Mouse (Mus musculus) kidney, postnatal 25 days (tissue): ENCODE measurements at regions not wholly inside any gene's neighbourhood (a gene's known extent, or its start where the extent isn't known, plus 50 kb on each side); places are given as distances from the start of the nearest gene placed in this dataset.
"Not testable (repeated sequence)": the region's sequence is repeated elsewhere in the genome, so short reads cannot be mapped to it uniquely, and the experiment has no call there.

Experiments used
- DNase-seq, 2 experiments: peaks; one replicate each; pipeline ENCODE4 v3.0.0; 2021; ENCODE audit warnings: mixed read lengths in 2 of 2

- not testable (repeated sequence) for DNase-seq
Measured at GRCm38 (mm10) chr13:66715191-66716161, 189.2 kb upstream of the Gm10767 start.

- not testable (repeated sequence) for DNase-seq
Measured at GRCm38 (mm10) chr13:66711010-66711409, 193.7 kb upstream of the Gm10767 start.

- not testable (repeated sequence) for DNase-seq
Measured at GRCm38 (mm10) chr13:66697983-66698535, 206.7 kb upstream of the Gm10767 start.

- DNase-seq: not testable (repeated sequence)
Measured at GRCm38 (mm10) chr13:66680766-66681165, 223.9 kb upstream of the Gm10767 start.

GRCm38 (mm10) chr13:66642245-66642644 is 201.3 kb upstream of the 2410141K09Rik start:
- not testable (repeated sequence) for DNase-seq

GRCm38 (mm10) chr13:66625761-66626160 is 184.8 kb upstream of the 2410141K09Rik start:
- peak in 1 of 2 experiments; percentile 29 for DNase-seq

- DNase-seq: peak; percentile 43 to 50
Measured at GRCm38 (mm10) chr13:66586041-66586440, 145.1 kb upstream of the 2410141K09Rik start.

DNA sequence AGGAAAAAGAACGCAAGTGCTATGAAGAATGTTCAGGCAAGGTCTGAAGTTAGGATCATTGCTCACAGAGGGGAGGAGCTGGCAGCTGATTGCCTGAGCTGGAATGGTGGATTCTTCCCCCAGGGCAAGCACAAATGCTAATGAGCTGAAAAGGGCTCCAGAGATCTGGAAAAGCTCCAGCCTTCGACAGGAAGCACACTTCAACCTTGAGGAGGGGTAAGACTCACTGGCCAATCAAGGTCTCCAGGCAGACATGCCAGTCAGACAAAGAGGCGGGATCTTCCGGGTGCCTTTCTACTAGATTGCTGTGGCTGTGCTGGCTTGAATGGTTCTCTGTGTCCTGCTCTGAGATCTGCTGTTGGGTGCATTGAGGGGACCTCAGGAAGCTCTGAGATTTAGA is 122.7 kb upstream of the 2410141K09Rik start:
- peak in 1 of 2 experiments; percentile 23 for DNase-seq

DNA sequence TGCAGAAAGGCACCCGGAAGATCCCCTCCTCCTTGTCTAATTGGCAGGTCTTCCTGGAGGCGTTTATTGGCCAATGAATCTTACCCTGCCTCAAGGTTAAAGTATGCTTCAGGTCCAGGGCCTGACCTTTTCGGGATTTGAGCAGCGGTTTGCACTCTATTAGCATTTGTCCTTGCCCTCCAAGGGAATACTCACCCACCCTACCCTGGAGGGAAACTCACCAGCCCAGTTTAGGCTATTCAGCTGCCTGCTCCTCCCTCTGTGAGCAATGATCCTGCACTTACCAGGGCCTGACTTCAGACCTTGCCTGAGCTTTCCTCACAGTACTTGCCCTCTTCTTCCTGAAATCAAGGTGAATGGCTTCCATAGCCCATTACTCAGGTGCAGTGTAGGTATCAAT is 115.5 kb upstream of the 2410141K09Rik start:
- DNase-seq: not testable (repeated sequence)

DNA sequence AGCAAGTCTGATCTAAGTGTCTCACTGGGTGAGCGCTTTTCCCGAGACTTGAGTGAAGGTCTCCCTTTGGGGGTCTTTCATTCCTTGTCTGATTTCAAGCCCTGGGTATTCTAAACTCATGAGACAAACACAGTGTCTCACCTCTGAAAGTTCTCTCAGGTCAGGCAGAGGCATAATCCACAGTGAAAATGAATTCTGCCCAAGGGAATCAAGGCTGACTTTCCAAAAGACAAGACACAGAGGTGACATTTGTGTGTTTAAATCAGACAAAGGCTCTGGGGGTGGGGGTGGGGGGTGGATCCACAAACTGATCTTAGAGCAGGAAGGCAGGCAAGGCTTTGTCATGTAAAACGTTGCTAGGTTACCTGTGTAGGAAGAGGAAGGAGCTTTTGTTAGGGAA is 107.0 kb upstream of the 2410141K09Rik start:
- DNase-seq: not testable (repeated sequence)

DNA sequence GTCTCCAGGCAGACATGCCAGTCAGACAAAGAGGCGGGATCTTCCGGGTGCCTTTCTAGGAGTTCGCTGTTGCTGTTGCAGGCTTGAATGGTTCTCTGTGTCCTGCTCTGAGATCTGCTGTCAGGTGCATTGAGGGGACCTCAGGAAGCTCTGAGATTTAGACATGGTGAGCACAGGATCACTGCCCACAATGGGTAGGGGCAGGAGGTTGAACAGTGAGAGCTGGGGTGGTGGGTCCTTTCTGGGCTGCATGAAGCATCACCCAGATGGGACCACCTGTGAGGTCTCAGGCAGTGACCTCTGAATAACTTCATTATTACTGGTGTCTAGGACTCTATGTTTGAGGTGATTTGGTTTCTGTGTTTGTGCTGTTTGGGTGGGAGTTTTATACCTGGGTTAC is 78.7 kb upstream of the 2410141K09Rik start:
- DNase-seq: peak in 1 of 2 experiments; percentile 25
